Mouse (Mus musculus): ENCODE data around the gene Rilp.

DNA sequence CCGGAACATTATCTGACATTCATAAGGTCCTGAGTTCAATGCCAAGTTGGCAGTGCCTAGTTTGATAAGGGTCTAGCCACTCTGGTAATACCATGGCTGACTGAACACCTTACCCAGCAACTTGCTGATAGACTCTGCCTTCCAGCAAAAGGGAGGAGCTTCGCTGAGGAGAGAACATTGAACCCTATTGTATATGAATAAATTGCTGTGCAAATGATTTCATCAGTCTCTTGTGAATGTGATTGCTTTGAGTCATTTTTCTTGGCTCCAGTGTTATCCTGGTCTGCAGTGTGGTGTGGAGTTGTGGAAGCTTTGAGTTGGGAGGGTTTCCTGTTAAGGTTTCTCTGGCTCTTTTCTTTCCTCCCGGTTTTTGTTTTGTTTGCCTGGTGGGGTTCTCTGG lies 39.2 kb upstream of the Rilp start:
- TF ChIP-seq ZKSCAN1 (IDR thresholded peaks at IDR 0.05; ENCODE audit: low read depth, low read length), result no peak
- no peak for TF ChIP-seq CTCF (IDR thresholded peaks at IDR 0.05 in 2 of 3, conservative IDR thresholded peaks at IDR 0.05 in 1 of 3; ENCODE audit: control insufficient read depth in 1 of 3, insufficient read depth in 1 of 3, low read depth in 2 of 3, low read length in 3 of 3, poor library complexity in 1 of 3, severe bottlenecking in 1 of 3)
- no peak for TF ChIP-seq CHD1 (IDR thresholded peaks at IDR 0.05; ENCODE audit: low read depth, low read length)
- TF ChIP-seq POLR2A (IDR thresholded peaks at IDR 0.05; ENCODE audit: control insufficient read depth in 1 of 2, insufficient read depth in 1 of 2, low read depth in 1 of 2, low read length in 2 of 2, poor library complexity in 1 of 2), result no peak
- TF ChIP-seq MAFK (IDR thresholded peaks at IDR 0.05; ENCODE audit: borderline replicate concordance, low read depth, low read length), result no peak
- TF ChIP-seq TAL1 (IDR thresholded peaks at IDR 0.05; ENCODE audit: low read length), result no peak
- TF ChIP-seq EP300 (IDR thresholded peaks at IDR 0.05; ENCODE audit: low read depth in 1 of 2, low read length in 2 of 2), result no peak
- no peak for TF ChIP-seq USF1 (IDR thresholded peaks at IDR 0.05; ENCODE audit: low read depth, low read length)
- no peak for TF ChIP-seq MAZ (IDR thresholded peaks at IDR 0.05; ENCODE audit: low read depth, low read length)
- TF ChIP-seq RAD21 (IDR thresholded peaks at IDR 0.05; ENCODE audit: low read depth, low read length), result no peak

Data from MEL (cell line).